Mouse (Mus musculus): ENCODE data around the gene Eva1c. TPM values are rescaled to one million over a fixed set of nuclear protein-coding genes. Genes with fewer than 3 reads are reported as not detected.

The Eva1c gene
- polyA plus RNA-seq, 1 experiment from 2014 or later = 0.11 TPM

GRCm38 (mm10) chr16:90878135-90878860 is 51.8 kb downstream of the Eva1c start:
- Histone ChIP-seq H3K9ac (no peak overlapping the region), H3K4me2 (no peak overlapping the region), H3K27me3 (replicated peaks) (peaks cover 13% of the 10 kb centered on the region; the same call in 1 of the 2 replicates), H3K27ac (no peak overlapping the region), H3K4me3 (no peak overlapping the region), H3K36me3 (no peaks in the 10 kb centered on the region), H3K4me1 (no peaks in the 10 kb centered on the region), H3K9me3 (replicated peaks) (no peaks in the 10 kb centered on the region)
- no peak for ATAC-seq
- WGBS (ENCODE audit: insufficient replicate concordance) = 70% methylated on average over 3 of the region's 3 CpGs

GRCm38 (mm10) chr16:90882501-90882977 is 56.0 kb downstream of the Eva1c start:
- Histone ChIP-seq H3K9ac (no peak overlapping the region), H3K9me3 (replicated peaks) (no peaks in the 10 kb centered on the region), H3K27me3 (replicated peaks) (peaks cover 10% of the 10 kb centered on the region; the same call in 1 of the 2 replicates), H3K36me3 (no peaks in the 10 kb centered on the region), H3K4me1 (no peaks in the 10 kb centered on the region; the same call in 1 of the 2 replicates), H3K4me2 (no peak overlapping the region), H3K4me3 (no peak overlapping the region), H3K27ac (no peak overlapping the region)
- no peak for ATAC-seq
- WGBS (ENCODE audit: insufficient replicate concordance) = 50% methylated on average over 8 of the region's 8 CpGs

GRCm38 (mm10) chr16:90885351-90885750 is 58.8 kb downstream of the Eva1c start:
- no peaks in the 10 kb centered on the region; the same call in 1 of the 2 replicates for H3K4me1 ChIP-seq
- H3K27me3 ChIP-seq (replicated peaks) = peaks cover 5% of the 10 kb centered on the region; the same call in 1 of the 2 replicates
- 34% methylated on average over 2 of the region's 2 CpGs for WGBS (ENCODE audit: insufficient replicate concordance)
- H3K4me3 ChIP-seq = no peak overlapping the region
- no peak overlapping the region for H3K27ac ChIP-seq
- ATAC-seq = no peak
- no peak overlapping the region for H3K9ac ChIP-seq
- no peak overlapping the region for H3K4me2 ChIP-seq
- no peaks in the 10 kb centered on the region for H3K36me3 ChIP-seq
- peaks cover 5% of the 10 kb centered on the region for H3K9me3 ChIP-seq (replicated peaks)

GRCm38 (mm10) chr16:90885781-90886565 is 59.5 kb downstream of the Eva1c start:
- 26% methylated on average over 9 of the region's 9 CpGs for WGBS (ENCODE audit: insufficient replicate concordance)
- H3K27me3 ChIP-seq (replicated peaks) = peaks cover 5% of the 10 kb centered on the region; the same call in 1 of the 2 replicates
- no peak overlapping the region for H3K4me2 ChIP-seq
- H3K9ac ChIP-seq = no peak overlapping the region
- no peaks in the 10 kb centered on the region for H3K36me3 ChIP-seq
- no peaks in the 10 kb centered on the region; the same call in 1 of the 2 replicates for H3K4me1 ChIP-seq
- no peak for ATAC-seq
- H3K4me3 ChIP-seq = no peak overlapping the region
- H3K27ac ChIP-seq = no peak overlapping the region
- peaks cover 5% of the 10 kb centered on the region for H3K9me3 ChIP-seq (replicated peaks)

- no peak overlapping the region for H3K9ac ChIP-seq
- WGBS (ENCODE audit: insufficient replicate concordance) = 65% methylated on average over 9 of the region's 9 CpGs
- H3K4me3 ChIP-seq = no peak overlapping the region
- no peak overlapping the region for H3K4me2 ChIP-seq
- no peak for ATAC-seq
- H3K36me3 ChIP-seq = no peaks in the 10 kb centered on the region
- H3K27ac ChIP-seq = no peak overlapping the region
- H3K9me3 ChIP-seq (replicated peaks) = peaks cover 5% of the 10 kb centered on the region
- no peaks in the 10 kb centered on the region; the same call in 1 of the 2 replicates for H3K4me1 ChIP-seq
- H3K27me3 ChIP-seq (replicated peaks) = peaks cover 17% of the 10 kb centered on the region; the same call in 1 of the 2 replicates
Observed at GRCm38 (mm10) chr16:90890683-90891082, 64.2 kb downstream of the Eva1c start.

- Histone ChIP-seq H3K27me3 (replicated peaks) (peaks cover 17% of the 10 kb centered on the region; the same call in 1 of the 2 replicates), H3K4me3 (no peak overlapping the region), H3K9me3 (replicated peaks) (peaks cover 5% of the 10 kb centered on the region), H3K4me1 (no peaks in the 10 kb centered on the region), H3K9ac (no peak overlapping the region), H3K4me2 (no peak overlapping the region), H3K36me3 (no peaks in the 10 kb centered on the region), H3K27ac (no peak overlapping the region)
- 67% methylated on average over 14 of the region's 14 CpGs for WGBS (ENCODE audit: insufficient replicate concordance)
- ATAC-seq = no peak
Observed at GRCm38 (mm10) chr16:90891601-90892000, 65.1 kb downstream of the Eva1c start.

GRCm38 (mm10) chr16:90892081-90892480 is 65.6 kb downstream of the Eva1c start:
- Histone ChIP-seq H3K9me3 (replicated peaks) (peaks cover 5% of the 10 kb centered on the region), H3K4me3 (no peak overlapping the region), H3K36me3 (no peaks in the 10 kb centered on the region), H3K4me2 (no peak overlapping the region), H3K27ac (no peak overlapping the region), H3K9ac (no peak overlapping the region), H3K27me3 (replicated peaks) (peaks cover 17% of the 10 kb centered on the region; the same call in 1 of the 2 replicates), H3K4me1 (no peaks in the 10 kb centered on the region)
- ATAC-seq = no peak
- 55% methylated on average over 8 of the region's 8 CpGs for WGBS (ENCODE audit: insufficient replicate concordance)

- ATAC-seq = no peak
- Histone ChIP-seq H3K9me3 (replicated peaks) (peaks cover under 1% of the 10 kb centered on the region), H3K9ac (no peak overlapping the region), H3K4me1 (no peaks in the 10 kb centered on the region), H3K4me2 (no peak overlapping the region), H3K27ac (no peak overlapping the region), H3K27me3 (replicated peaks) (peaks cover 17% of the 10 kb centered on the region; the same call in 1 of the 2 replicates), H3K36me3 (no peaks in the 10 kb centered on the region), H3K4me3 (no peak overlapping the region)
- 69% methylated on average over 7 of the region's 7 CpGs for WGBS (ENCODE audit: insufficient replicate concordance)
Observed at GRCm38 (mm10) chr16:90893019-90893418, 66.5 kb downstream of the Eva1c start.

- ATAC-seq = no peak
- H3K27me3 ChIP-seq (replicated peaks) = peaks cover 17% of the 10 kb centered on the region; the same call in 1 of the 2 replicates
- 47% methylated on average over 9 of the region's 9 CpGs for WGBS (ENCODE audit: insufficient replicate concordance)
- H3K4me2 ChIP-seq = no peak overlapping the region
- no peak overlapping the region for H3K9ac ChIP-seq
- no peaks in the 10 kb centered on the region for H3K9me3 ChIP-seq (replicated peaks)
- no peaks in the 10 kb centered on the region for H3K4me1 ChIP-seq
- no peak overlapping the region for H3K4me3 ChIP-seq
- H3K27ac ChIP-seq = no peak overlapping the region
- H3K36me3 ChIP-seq = no peaks in the 10 kb centered on the region
Observed at GRCm38 (mm10) chr16:90893792-90894191, 67.3 kb downstream of the Eva1c start.

- Histone ChIP-seq H3K36me3 (no peaks in the 10 kb centered on the region), H3K9me3 (replicated peaks) (no peaks in the 10 kb centered on the region), H3K4me1 (no peaks in the 10 kb centered on the region), H3K4me2 (no peak overlapping the region), H3K9ac (no peak overlapping the region), H3K4me3 (no peak overlapping the region), H3K27ac (no peak overlapping the region), H3K27me3 (replicated peaks) (peaks cover 15% of the 10 kb centered on the region; the same call in 1 of the 2 replicates)
- ATAC-seq = no peak
- WGBS (ENCODE audit: insufficient replicate concordance) = 75% methylated on average over 3 of the region's 3 CpGs
Observed at GRCm38 (mm10) chr16:90897651-90898050, 71.1 kb downstream of the Eva1c start.

GRCm38 (mm10) chr16:90899498-90899897 is 73.0 kb downstream of the Eva1c start:
- Histone ChIP-seq H3K27ac (no peak overlapping the region), H3K9me3 (replicated peaks) (no peaks in the 10 kb centered on the region), H3K4me3 (no peak overlapping the region), H3K4me1 (no peaks in the 10 kb centered on the region), H3K36me3 (no peaks in the 10 kb centered on the region), H3K27me3 (replicated peaks) (peaks cover 20% of the 10 kb centered on the region), H3K9ac (no peak overlapping the region), H3K4me2 (no peak overlapping the region)
- ATAC-seq = no peak
- WGBS (ENCODE audit: insufficient replicate concordance) = 67% methylated on average over 12 of the region's 12 CpGs

GRCm38 (mm10) chr16:90901364-90901763 is 74.8 kb downstream of the Eva1c start:
- Histone ChIP-seq H3K4me3 (no peak overlapping the region), H3K36me3 (no peaks in the 10 kb centered on the region), H3K9me3 (replicated peaks) (no peaks in the 10 kb centered on the region), H3K4me1 (no peaks in the 10 kb centered on the region), H3K4me2 (no peak overlapping the region), H3K9ac (no peak overlapping the region), H3K27ac (no peak overlapping the region), H3K27me3 (replicated peaks) (peaks cover 30% of the 10 kb centered on the region)
- no peak for ATAC-seq
- WGBS (ENCODE audit: insufficient replicate concordance) = 49% methylated on average over 3 of the region's 4 CpGs

Measured in liver, embryonic 12.5 days (tissue).